Mouse (Mus musculus): ENCODE measurements at regions not wholly inside any gene's neighbourhood (a gene's known extent, or its start where the extent isn't known, plus 50 kb on each side); places are given as distances from the start of the nearest gene placed in this dataset.

GRCm38 (mm10) chr4:33734923-33735322 lies 189.5 kb upstream of the Cnr1 start:
- TF ChIP-seq EP300 (optimal IDR thresholded peaks at IDR 0.05) (no peak), CTCF (IDR thresholded peaks at IDR 0.05; ENCODE audit: low read depth) (no peak)
